Mouse (Mus musculus) embryonic facial prominence, embryonic 10.5 days (tissue): ENCODE results near the gene Vmn2r61. TPM values are rescaled to one million over a fixed set of nuclear protein-coding genes. Genes with fewer than 3 reads are reported as not detected.

Experiments
- DNase-seq: peaks from one replicate; pipeline ENCODE4 v3.0.0-alpha.2; 2017; ENCODE audit warnings: low spot score
- H3K27ac ChIP-seq: fragments of 300-500 bp; sonication (generic); replicated peaks from 2 replicates; pipeline ENCODE4 v1.5.1; 2016; ENCODE audit warnings: mild to moderate bottlenecking
- H3K27me3 ChIP-seq: fragments of 300-500 bp; sonication (generic); replicated peaks from 2 replicates; pipeline ENCODE4 v1.6.1; 2016; ENCODE audit warnings: low read depth, mild to moderate bottlenecking; ENCODE audit not compliant: poor library complexity, severe bottlenecking
- H3K36me3 ChIP-seq: fragments of 300-500 bp; sonication (generic); replicated peaks from 2 replicates; pipeline ENCODE4 v1.6.1; 2016; ENCODE audit warnings: mild to moderate bottlenecking, moderate library complexity
- H3K4me1 ChIP-seq: fragments of 300-500 bp; sonication (generic); 2 replicates; pipeline ENCODE4 v1.6.1; 2016
- H3K4me3 ChIP-seq: fragments of 300-500 bp; sonication (generic); 2 replicates; pipeline ENCODE4 v1.5.1; 2016; ENCODE audit warnings: mild to moderate bottlenecking, moderate library complexity
- H3K9me3 ChIP-seq: fragments of 300-500 bp; sonication (generic); 2 replicates; pipeline ENCODE4 v1.6.1; 2016; ENCODE audit warnings: mild to moderate bottlenecking
- WGBS: fragments of 180-500 bp; shearing (Covaris S2); methylation state at CpG from one replicate; pipeline ENCODE4 v1.1.7; 2016; 5-methylcytosine and 5-hydroxymethylcytosine counted together
- polyA plus RNA-seq: library from polyadenylated mRNA; unstranded; fragments of >200 nt; fragmentation: Nextera tagmentation; extraction: Ambion mirVana; gene quantifications from 2 replicates; pipeline ENCODE4 v1.2.1, GENCODE M21; 2016

Vmn2r61 gene
- polyA plus RNA-seq = not detected in 2 replicates

- H3K27me3 ChIP-seq = no peaks in the 10 kb centered on the region
- WGBS = 93% methylated on average over 1 of the region's 1 CpGs
- no peak for DNase-seq
- no peaks in the 10 kb centered on the region for H3K36me3 ChIP-seq
- peaks cover 40% of the 10 kb centered on the region for H3K9me3 ChIP-seq
- H3K27ac ChIP-seq = no peak within 1 kb of the TSS
- no peak within 1 kb of the TSS for H3K4me3 ChIP-seq
- no peaks in the 10 kb centered on the region for H3K4me1 ChIP-seq
Observed at GRCm38 (mm10) chr7:42259753-42260152, at the start of gene Vmn2r61. TSS of gene Vmn2r61 (plus strand) at chr7:42260053.

Other genes starting within 250 kb of the Vmn2r61 start
- not detected in 2 replicates for gene Vmn2r59, start 201.0 kb upstream of the Vmn2r61 start, polyA plus RNA-seq
- gene Vmn2r60, start 152.3 kb upstream of the Vmn2r61 start, polyA plus RNA-seq = not detected in 2 replicates
- gene 4933421I07Rik, start 188.1 kb downstream of the Vmn2r61 start, polyA plus RNA-seq = not detected in 2 replicates
- 15.0 and 15.8 TPM in 2 replicates for gene Zfp141, start 245.7 kb downstream of the Vmn2r61 start, polyA plus RNA-seq